Mouse (Mus musculus) regulatory T cell (primary cell): Measurements from ENCODE around the gene Slc12a4.
"Not testable (repeated sequence)": the region's sequence is repeated elsewhere in the genome, so short reads cannot be mapped to it uniquely, and the experiment has no call there.

ENCODE experiments used
- in situ Hi-C: fragments of 300-600 bp; cut with MboI, MseI; formaldehyde crosslinking; loops from one replicate; pipeline ENCODE4 v1.15.1; 2025; ENCODE audit warnings: high pct_unique_total_duplicates

Slc12a4 gene

DNA sequence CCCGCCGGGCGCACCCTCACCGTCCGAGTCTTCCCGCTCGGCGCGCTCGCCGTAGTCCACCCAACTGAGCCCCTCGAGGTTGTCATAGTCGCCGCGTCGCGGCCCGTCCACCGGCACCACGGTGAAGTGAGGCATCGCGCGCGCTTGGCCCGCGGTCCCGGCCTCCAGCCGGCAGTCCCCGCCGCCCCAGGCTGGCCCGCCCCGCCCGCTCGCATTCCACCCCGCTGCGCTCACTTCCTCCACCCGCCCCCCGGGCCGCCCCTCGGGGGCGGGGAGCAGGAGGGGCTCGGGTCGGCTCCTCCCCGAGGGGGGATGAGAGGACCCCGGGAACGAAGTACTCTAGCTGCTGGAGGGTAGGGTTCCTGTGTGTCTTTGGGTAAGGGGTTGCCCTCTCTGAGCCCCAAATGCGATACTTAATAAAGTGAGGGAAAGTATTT lies at the start of gene Slc12a4:
Gene Slc12a4, minus strand, starts transcription at position 193 of the 437 bp plus-strand sequence.
- in situ Hi-C loops, result no loop called here

GRCm38 (mm10) chr8:106012203-106012602 lies 46.3 kb upstream of the Slc12a4 start:
- in situ Hi-C loops, result not testable (repeated sequence)

DNA sequence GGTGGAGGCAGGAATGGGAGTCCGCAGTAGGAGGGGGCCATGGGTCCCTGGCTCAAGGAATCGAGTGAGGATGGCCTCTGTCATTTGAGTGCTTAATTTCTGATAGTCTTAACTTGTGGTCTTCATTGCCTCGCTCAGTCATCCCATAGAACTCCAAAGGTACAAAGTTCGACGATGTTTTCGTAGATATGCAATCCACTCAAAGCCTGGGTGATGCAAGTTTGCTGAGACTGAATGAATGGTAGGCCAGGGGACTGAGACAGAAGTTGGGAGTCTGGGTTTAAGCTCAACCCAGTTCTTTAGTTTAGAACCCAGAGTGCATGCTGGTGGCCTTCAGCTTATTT lies 45.7 kb upstream of the Slc12a4 start, which contains the start of gene Ddx28:
Gene Ddx28, minus strand, starts transcription at position 240 of the 344 bp plus-strand sequence.
- in situ Hi-C loops, result no loop called here

DNA sequence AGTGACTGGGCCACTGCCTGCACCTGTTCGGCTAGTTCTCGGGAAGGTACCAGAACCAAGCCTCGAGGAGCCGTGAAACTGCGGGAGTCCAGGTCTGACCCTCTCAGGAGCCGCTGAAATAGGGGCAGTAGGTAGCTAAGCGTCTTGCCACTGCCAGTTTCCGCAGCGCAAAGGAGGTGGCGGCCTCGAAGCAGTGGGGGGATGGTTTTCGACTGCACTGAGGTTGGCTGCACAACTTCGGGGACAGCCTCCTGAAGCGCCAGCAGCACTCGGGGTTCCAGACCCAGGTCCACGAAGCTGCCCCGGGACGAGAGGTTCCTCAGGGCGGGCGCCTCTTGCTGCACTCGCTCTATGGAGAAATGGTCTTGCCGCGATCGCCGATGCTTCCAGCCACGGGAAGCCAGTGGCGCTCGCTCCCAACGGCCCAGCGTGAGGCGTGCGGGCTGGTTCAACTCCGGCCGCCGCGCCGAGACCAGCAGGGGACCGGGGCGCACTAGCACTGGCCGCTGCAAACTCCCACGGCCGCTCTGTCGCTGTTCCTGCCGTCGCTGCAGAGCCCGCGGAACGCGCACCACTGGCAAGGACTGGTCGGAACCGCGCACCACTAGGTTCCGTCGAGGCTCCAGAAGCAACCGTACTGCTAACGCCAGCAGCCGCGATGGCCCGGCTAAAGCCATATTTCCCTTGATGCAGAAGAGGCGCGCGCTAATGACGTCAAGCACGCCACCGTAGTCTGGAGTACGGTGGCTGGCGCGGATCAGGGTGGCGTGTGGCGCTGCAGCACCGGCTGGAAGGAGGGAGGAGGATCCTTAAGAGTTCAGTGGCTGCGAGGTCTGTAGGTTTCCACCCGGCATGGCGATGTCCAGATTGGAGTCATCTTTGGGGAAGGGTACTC lies 45.1 kb upstream of the Slc12a4 start:
- in situ Hi-C loops, result no loop called here

DNA sequence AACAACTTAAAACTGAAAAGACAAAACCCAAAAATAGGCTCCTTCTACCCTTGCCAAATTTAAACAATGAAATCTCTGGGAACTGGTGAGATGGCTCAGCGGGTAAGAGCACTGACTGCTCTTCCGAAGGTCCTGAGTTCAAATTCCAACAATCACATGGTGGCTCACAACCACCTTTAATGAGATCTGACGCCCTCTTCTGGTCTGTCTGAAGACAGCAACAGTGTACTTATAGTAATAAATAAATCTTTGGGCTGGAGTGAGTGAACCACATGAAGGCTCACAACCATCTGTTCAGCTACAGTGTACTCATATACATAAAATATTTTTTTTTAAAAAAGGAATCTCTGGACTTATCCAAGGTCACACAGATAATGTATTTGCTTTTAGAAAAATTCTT lies 42.0 kb upstream of the Slc12a4 start:
- in situ Hi-C loops, result not testable (repeated sequence)

- in situ Hi-C loops, result no loop called here
Observed at GRCm38 (mm10) chr8:106007135-106007534, 41.2 kb upstream of the Slc12a4 start.

- in situ Hi-C loops, result no loop called here
Observed at GRCm38 (mm10) chr8:106006413-106006812, 40.5 kb upstream of the Slc12a4 start.

DNA sequence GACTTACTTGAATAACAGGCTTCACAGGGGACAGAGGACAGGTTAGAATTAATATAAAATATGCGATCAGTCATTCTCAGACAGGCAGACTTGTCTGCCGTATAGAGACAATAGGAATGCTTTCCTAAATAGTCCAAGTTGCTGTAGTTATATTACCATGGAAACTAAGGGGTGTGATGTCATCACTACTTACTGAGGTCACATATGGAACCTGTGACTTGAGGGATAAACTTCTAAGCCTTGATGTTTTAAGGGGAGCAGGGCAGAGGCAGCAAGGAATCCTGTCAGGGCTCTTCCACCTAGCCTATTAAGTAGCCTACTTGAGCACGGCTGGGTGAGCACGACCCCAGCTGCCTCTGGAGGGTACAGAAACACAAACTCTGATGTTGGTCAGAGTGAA lies 40.0 kb upstream of the Slc12a4 start, which contains the start of gene Dpep2nb:
Gene Dpep2nb, minus strand, starts transcription at position 101 of the 400 bp plus-strand sequence.
- in situ Hi-C loops, result no loop called here

- in situ Hi-C loops, result no loop called here
Observed at GRCm38 (mm10) chr8:106004538-106005207, 38.8 kb upstream of the Slc12a4 start.

DNA sequence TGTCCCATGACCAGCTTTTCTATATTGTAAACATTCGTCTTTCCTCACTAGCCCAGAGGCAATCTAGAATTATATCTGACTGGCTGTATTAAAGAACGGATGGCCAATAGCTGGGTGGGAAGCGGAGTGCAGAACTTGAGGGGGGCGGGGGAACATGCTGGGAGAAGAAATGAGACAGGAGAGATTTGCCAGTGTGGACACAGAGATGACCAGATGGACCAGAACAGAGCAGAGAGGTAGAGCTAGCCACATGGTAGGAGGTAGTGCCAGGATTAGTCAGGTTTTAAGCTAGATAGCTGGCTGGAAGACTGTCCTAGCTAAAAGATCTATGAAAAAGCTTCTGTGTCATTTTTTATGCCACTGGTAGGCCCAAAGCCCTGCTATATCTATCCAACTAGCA lies 36.0 kb upstream of the Slc12a4 start:
- in situ Hi-C loops, result no loop called here

GRCm38 (mm10) chr8:105998971-105999370 lies 33.1 kb upstream of the Slc12a4 start:
- in situ Hi-C loops, result no loop called here

DNA sequence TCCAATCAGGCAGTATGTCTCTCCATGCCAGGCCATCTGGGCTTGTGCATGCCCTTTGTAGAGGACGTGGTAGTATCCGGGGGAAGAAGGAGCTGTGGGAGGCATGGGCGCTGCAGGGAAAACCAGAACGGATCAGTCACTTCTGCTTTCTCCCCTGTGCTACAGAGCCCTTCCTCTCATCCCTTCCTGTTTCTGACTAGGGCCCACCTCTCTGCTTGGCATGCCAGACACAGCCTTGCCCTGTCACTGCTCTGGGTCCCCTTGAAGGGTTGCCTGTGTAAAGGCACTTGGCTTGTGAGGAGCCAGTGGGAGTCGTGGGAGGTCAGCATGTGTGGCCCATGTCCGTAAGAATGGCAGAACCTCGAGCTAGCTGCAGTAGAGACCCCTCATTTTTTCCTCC lies 30.5 kb upstream of the Slc12a4 start:
- in situ Hi-C loops, result no loop called here

- in situ Hi-C loops, result no loop called here
Observed at GRCm38 (mm10) chr8:105993226-105993625, 27.3 kb upstream of the Slc12a4 start.

DNA sequence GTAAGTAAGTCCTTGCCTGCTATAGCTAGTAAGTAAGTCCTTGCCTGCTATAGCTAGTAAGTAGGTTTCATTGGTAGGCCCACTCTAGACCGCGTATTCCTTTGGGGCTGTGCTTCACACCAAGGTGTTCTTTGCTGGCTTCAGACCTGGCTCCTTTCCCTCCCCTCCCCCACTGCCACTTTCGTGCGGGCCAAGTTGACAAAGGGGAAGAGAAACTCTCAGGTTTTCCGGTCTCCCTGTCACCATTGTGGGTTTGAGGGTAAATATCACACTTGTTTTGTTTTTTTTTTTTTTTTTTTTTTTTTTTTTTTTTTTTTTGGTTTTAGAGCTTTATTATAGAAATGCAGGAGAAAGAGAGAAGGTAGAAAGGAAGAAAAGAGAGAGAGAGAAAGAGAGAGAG lies 26.6 kb upstream of the Slc12a4 start:
- in situ Hi-C loops, result no loop called here

GRCm38 (mm10) chr8:105991546-105991945 lies 25.6 kb upstream of the Slc12a4 start:
- in situ Hi-C loops, result no loop called here

GRCm38 (mm10) chr8:105990856-105991387 lies 25.0 kb upstream of the Slc12a4 start, which contains the start of gene Dus2:
Dus2 (plus strand) TSS chr8:105991337.
- in situ Hi-C loops, result no loop called here

DNA sequence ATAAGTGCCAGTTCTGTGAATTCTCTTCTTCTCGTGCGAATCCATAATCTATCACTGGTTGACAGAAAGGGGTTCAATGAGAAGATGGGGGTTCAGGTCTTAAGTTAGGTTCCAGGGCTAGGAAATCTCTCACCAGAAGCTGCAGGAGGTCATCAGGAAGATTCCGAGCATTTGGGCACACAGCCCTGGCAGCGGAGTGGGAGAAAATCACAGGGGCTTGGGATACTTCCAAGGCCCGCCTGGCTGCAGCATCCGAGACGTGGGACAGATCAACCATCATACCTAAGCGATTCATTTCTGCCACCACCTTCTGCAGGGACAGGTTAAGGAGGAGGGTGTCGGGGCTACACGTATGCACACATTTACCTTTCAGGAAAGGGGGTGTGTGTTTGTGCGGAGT lies 22.6 kb upstream of the Slc12a4 start:
- in situ Hi-C loops, result loop anchor here (5.0 kb wide), 1 partner anchor 34 kb away; no protein-coding TSS in a partner anchor

DNA sequence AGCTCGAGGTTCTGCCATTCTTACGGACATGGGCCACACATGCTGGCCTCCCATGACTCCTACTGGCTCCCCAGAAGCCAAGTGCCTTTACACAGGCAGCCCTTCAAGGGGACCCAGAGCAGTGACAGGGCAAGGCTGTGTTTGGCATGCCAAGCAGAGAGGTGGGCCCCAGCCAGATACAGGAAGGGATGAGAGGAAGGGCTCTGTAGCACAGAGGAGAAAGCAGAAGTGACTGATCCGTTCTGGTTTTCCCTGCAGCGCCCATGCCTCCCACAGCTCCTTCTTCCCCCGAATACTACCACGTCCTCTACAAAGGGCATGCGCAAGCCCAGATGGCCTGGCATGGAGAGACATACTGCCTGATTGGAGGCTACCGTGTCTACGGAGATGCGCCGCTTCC lies 17.5 kb upstream of the Slc12a4 start:
- in situ Hi-C loops, result not testable (repeated sequence)

GRCm38 (mm10) chr8:105981146-105981545 lies 15.2 kb upstream of the Slc12a4 start:
- in situ Hi-C loops, result no loop called here

- in situ Hi-C loops, result no loop called here
Observed at GRCm38 (mm10) chr8:105979325-105979724, 13.4 kb upstream of the Slc12a4 start, which contains the start of gene Dpep3. Dpep3 (minus strand) TSS chr8:105979429.

GRCm38 (mm10) chr8:105975363-105975762 lies 9.5 kb upstream of the Slc12a4 start:
- in situ Hi-C loops, result no loop called here

GRCm38 (mm10) chr8:105971019-105971720 lies 5.3 kb upstream of the Slc12a4 start:
- in situ Hi-C loops, result no loop called here
